Mouse (Mus musculus) intestine, embryonic 16.5 days (tissue): ENCODE measurements around the gene B9d1. TPM values are rescaled to one million over a fixed set of nuclear protein-coding genes. Genes with fewer than 3 reads are reported as not detected.

Experiments
- ATAC-seq: fragments of 200-750 bp; cut with Nextera tagmentation; 2 replicates; pipeline ENCODE4 v1.8.0; 2017; ENCODE audit warnings: moderate TSS enrichment, moderate library complexity
- H3K27ac ChIP-seq: fragments of 300-500 bp; sonication (generic); 2 replicates; pipeline ENCODE4 v1.5.1; 2014; ENCODE audit warnings: mild to moderate bottlenecking, low read length
- H3K27me3 ChIP-seq: fragments of 300-500 bp; sonication (generic); replicated peaks from 2 replicates; pipeline ENCODE4 v1.6.1; 2014; ENCODE audit warnings: low read length, control low read depth, mixed read lengths; ENCODE audit not compliant: control insufficient read depth, insufficient read depth
- H3K36me3 ChIP-seq: fragments of 300-500 bp; sonication (generic); 2 replicates; pipeline ENCODE4 v1.6.1; 2014; ENCODE audit warnings: low read length, control low read depth; ENCODE audit not compliant: control insufficient read depth, insufficient read depth
- H3K4me1 ChIP-seq: fragments of 300-500 bp; sonication (generic); 2 replicates; pipeline ENCODE4 v1.6.1; 2014; ENCODE audit warnings: low read length, control low read depth, mixed read lengths; ENCODE audit not compliant: control insufficient read depth, insufficient read depth
- H3K4me2 ChIP-seq: fragments of 300-500 bp; sonication (generic); 2 replicates; pipeline ENCODE4 v1.6.1; 2014; ENCODE audit warnings: low read depth, low read length, control low read depth
- H3K4me3 ChIP-seq: fragments of 300-500 bp; sonication (generic); 2 replicates; pipeline ENCODE4 v1.5.1; 2014; ENCODE audit warnings: mild to moderate bottlenecking, low read length
- H3K9ac ChIP-seq: fragments of 300-500 bp; sonication (generic); 2 replicates; pipeline ENCODE4 v1.6.1; 2014; ENCODE audit warnings: low read depth, low read length
- H3K9me3 ChIP-seq: fragments of 300-500 bp; sonication (generic); 2 replicates; pipeline ENCODE4 v1.6.1; 2016; ENCODE audit warnings: low read length, control low read depth; ENCODE audit not compliant: control insufficient read depth
- WGBS: fragments of 180-500 bp; shearing (Covaris S2); extraction: QIAGEN DNeasy Blood & Tissue Kit; methylation state at CpG from one replicate; pipeline ENCODE4 v1.1.7; 2014; 5-methylcytosine and 5-hydroxymethylcytosine counted together
- polyA plus RNA-seq: library from polyadenylated mRNA; unstranded; fragments of >200 nt; fragmentation: Nextera tagmentation; extraction: Ambion mirVana; gene quantifications from 2 replicates; pipeline ENCODE4 v1.2.1, GENCODE M21; 2015

Gene B9d1
- polyA plus RNA-seq = 18.9 and 19.2 TPM in 2 replicates

- Histone ChIP-seq H3K27ac (peak within 1 kb of the TSS; percentile 70; the same call in 1 of the 2 replicates), H3K4me2 (peak within 1 kb of the TSS; percentile 69), H3K4me3 (peak within 1 kb of the TSS; percentile 50), H3K9ac (peak within 1 kb of the TSS; percentile 76), H3K9me3 (no peaks in the 10 kb centered on the region), H3K36me3 (no peaks in the 10 kb centered on the region), H3K27me3 (no peaks in the 10 kb centered on the region), H3K4me1 (peaks cover 5% of the 10 kb centered on the region; the same call in 1 of the 2 replicates)
- under 1% methylated on average over 39 of the region's 39 CpGs for WGBS
- ATAC-seq = peak; percentile 94
These were observed at the start of gene B9d1 for GRCm38 (mm10) chr11:61504713-61505257. B9d1 (plus strand) TSS chr11:61505144.

GRCm38 (mm10) chr11:61464071-61464470 lies 40.9 kb upstream of the B9d1 start:
- Histone ChIP-seq H3K36me3 (no peaks in the 10 kb centered on the region), H3K27me3 (no peaks in the 10 kb centered on the region), H3K4me2 (no peak overlapping the region), H3K4me3 (no peak overlapping the region), H3K9ac (0 out of 2 replicates have a peak overlapping the region, but pooled peaks have one; percentile 20), H3K27ac (peak overlapping the region; percentile 33; the same call in 1 of the 2 replicates), H3K4me1 (peaks cover 8% of the 10 kb centered on the region; the same call in 1 of the 2 replicates), H3K9me3 (no peaks in the 10 kb centered on the region)
- 63% methylated on average over 2 of the region's 2 CpGs for WGBS
- ATAC-seq = no peak

DNA sequence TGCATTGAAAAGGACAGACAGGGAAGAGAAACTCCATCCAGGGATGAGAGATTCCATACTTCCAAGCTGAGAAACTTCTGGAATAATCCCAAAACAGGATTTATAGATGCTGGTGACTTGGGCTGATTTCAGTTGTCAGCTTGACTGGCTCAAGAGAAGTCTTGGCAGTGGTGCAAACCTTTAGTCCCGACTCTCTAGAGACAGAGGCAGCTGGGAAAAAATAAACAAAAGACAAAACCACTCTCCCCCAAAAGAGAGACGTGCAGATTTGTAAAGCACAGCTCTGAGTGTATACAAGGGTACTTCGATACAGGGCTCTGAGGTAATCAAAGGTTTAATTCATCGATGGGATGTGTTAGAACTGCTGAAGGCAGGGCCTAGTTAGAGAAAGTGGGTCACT lies 39.5 kb upstream of the B9d1 start:
- Histone ChIP-seq H3K27ac (peak overlapping the region; percentile 60), H3K36me3 (no peaks in the 10 kb centered on the region), H3K4me1 (peaks cover 8% of the 10 kb centered on the region; the same call in 1 of the 2 replicates), H3K4me2 (no peak overlapping the region), H3K9me3 (no peaks in the 10 kb centered on the region), H3K4me3 (no peak overlapping the region), H3K9ac (no peak overlapping the region), H3K27me3 (no peaks in the 10 kb centered on the region)
- 40% methylated on average over 4 of the region's 4 CpGs for WGBS
- peak; percentile 67; the same call in 1 of the 2 replicates for ATAC-seq

GRCm38 (mm10) chr11:61468534-61468933 lies 36.4 kb upstream of the B9d1 start:
- no peaks in the 10 kb centered on the region for H3K27me3 ChIP-seq

DNA sequence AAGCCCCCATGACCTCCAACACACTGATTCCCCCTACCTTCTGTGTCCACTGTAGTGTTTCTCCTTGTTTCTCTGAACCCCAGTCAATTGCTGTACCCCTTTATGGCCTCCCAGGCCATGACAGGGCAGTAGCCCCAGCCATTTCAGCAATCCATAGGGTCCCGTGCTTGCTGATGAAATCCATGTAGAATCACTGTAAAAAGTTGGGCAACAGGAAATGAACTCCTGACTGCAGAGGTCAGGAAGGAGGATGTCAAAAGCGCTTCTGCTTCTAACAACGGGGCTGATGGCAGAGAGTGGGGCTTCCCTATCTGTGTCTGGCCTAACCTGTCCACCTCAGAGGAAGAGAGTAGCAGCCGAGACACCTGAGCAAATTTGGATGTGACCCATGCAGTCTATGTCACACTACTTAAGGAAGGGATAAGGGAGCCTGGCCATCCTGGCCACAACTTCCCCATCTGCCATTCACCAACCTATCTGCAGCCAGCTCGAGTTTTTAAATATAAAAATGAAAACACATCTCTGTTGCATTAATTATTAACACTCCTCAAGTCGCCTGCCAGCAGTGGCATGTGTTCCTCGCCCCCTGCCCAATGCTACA lies 35.5 kb upstream of the B9d1 start:
- Histone ChIP-seq H3K27ac (no peak overlapping the region), H3K36me3 (no peaks in the 10 kb centered on the region), H3K4me1 (peaks cover 4% of the 10 kb centered on the region; the same call in 1 of the 2 replicates), H3K9me3 (no peaks in the 10 kb centered on the region), H3K4me3 (no peak overlapping the region), H3K27me3 (no peaks in the 10 kb centered on the region), H3K4me2 (no peak overlapping the region), H3K9ac (no peak overlapping the region)
- no peak for ATAC-seq
- WGBS = 56% methylated on average over 7 of the region's 7 CpGs

More at GRCm38 (mm10) chr11:61468534-61468933, 36.4 kb upstream of the B9d1 start:
- no peak overlapping the region for H3K9ac ChIP-seq
- H3K9me3 ChIP-seq = no peaks in the 10 kb centered on the region
- no peak for ATAC-seq
- H3K4me3 ChIP-seq = no peak overlapping the region
- no peak overlapping the region for H3K27ac ChIP-seq
- peaks cover 8% of the 10 kb centered on the region; the same call in 1 of the 2 replicates for H3K4me1 ChIP-seq
- 85% methylated on average over 4 of the region's 4 CpGs for WGBS
- H3K4me2 ChIP-seq = no peak overlapping the region
- H3K36me3 ChIP-seq = no peaks in the 10 kb centered on the region

DNA sequence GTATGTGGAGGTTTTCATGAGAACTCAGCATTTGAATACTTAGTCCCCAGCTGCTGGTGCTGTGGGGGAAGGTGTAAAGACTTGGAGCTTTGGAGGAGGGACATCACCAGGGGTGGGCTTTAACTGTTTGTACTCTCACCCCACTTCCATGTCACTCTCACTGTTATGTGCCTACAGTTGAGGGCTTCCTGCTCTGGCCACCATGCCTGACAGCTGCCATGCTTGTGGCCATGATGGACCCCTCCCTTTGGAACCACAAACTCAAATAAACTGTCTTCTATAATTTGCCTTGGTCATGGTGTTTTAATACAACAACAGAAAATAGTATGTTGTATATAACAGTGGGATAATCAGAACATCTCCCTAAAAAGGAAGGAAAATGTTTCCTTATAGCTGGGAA lies 34.1 kb upstream of the B9d1 start:
- Histone ChIP-seq H3K9ac (no peak overlapping the region), H3K4me3 (no peak overlapping the region), H3K4me2 (no peak overlapping the region), H3K27me3 (no peaks in the 10 kb centered on the region), H3K27ac (no peak overlapping the region), H3K36me3 (no peaks in the 10 kb centered on the region), H3K4me1 (0 out of 2 replicates have a peak, but pooled peaks cover 3% of the 10 kb centered on the region), H3K9me3 (no peaks in the 10 kb centered on the region)
- ATAC-seq = no peak

DNA sequence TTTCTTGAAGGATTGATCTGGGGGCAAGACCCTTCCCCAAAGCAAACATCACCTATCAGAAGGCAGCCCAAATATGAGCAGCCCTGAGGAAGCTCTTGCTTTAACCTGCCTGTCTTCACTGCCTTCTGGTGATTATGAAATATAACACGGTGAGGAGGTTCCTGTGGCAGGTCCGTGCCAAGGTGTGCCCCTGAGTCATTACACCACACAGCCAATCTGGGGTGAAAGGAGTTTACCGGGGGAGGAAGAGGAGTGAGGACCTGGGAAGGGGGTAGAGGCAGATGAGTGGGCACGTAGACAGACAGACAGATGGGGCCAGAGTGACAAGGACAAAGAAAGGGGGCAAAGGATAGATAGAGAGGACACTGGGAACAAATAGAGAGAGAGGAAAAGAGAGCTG lies 31.3 kb upstream of the B9d1 start:
- 67% methylated on average over 4 of the region's 4 CpGs for WGBS
- no peak overlapping the region for H3K4me3 ChIP-seq
- H3K36me3 ChIP-seq = no peaks in the 10 kb centered on the region
- H3K9me3 ChIP-seq = no peaks in the 10 kb centered on the region
- H3K27ac ChIP-seq = no peak overlapping the region
- H3K9ac ChIP-seq = no peak overlapping the region
- H3K4me1 ChIP-seq = peaks cover 6% of the 10 kb centered on the region; the same call in 1 of the 2 replicates
- no peaks in the 10 kb centered on the region for H3K27me3 ChIP-seq
- ATAC-seq = no peak
- H3K4me2 ChIP-seq = no peak overlapping the region

- H3K9me3 ChIP-seq = no peaks in the 10 kb centered on the region
- ATAC-seq = peak; percentile 59; the same call in 1 of the 2 replicates
- peak overlapping the region; percentile 7; the same call in 1 of the 2 replicates for H3K4me3 ChIP-seq
- no peak overlapping the region for H3K27ac ChIP-seq
- WGBS = 36% methylated on average over 12 of the region's 12 CpGs
- H3K4me1 ChIP-seq = peaks cover 11% of the 10 kb centered on the region; the same call in 1 of the 2 replicates
- H3K4me2 ChIP-seq = peak overlapping the region; percentile 15
- H3K36me3 ChIP-seq = no peaks in the 10 kb centered on the region
- 0 out of 2 replicates have a peak overlapping the region, but pooled peaks have one; percentile 25 for H3K9ac ChIP-seq
- no peaks in the 10 kb centered on the region for H3K27me3 ChIP-seq
These were observed 28.1 kb upstream of the B9d1 start for GRCm38 (mm10) chr11:61476786-61477382.
